Mouse (Mus musculus) intestine, embryonic 14.5 days (tissue): Measurements from ENCODE around the gene Ror2. TPM values are rescaled to one million over a fixed set of nuclear protein-coding genes. Genes with fewer than 3 reads are reported as not detected.
A peak's percentile ranks its signal among the peaks of the same experiment; 100 is the strongest.

Experiments
- ATAC-seq: fragments of 200-750 bp; cut with Nextera tagmentation; replicated peaks from 2 replicates; pipeline ENCODE4 v1.8.0; 2017; ENCODE audit warnings: low read depth, moderate number of reproducible peaks, moderate TSS enrichment, moderate library complexity; ENCODE audit not compliant: low FRiP score, low TSS enrichment
- DNase-seq: peaks from one replicate; pipeline ENCODE4 v3.0.0-alpha.2; 2018; ENCODE audit warnings: low spot score
- H3K27ac ChIP-seq: fragments of 300-500 bp; sonication (generic); 2 replicates; pipeline ENCODE4 v1.5.1; 2014; ENCODE audit warnings: low read depth, mild to moderate bottlenecking, control low read depth
- H3K27me3 ChIP-seq: fragments of 300-500 bp; sonication (generic); replicated peaks from 2 replicates; pipeline ENCODE4 v1.6.1; 2014; ENCODE audit warnings: low read length, control low read depth; ENCODE audit not compliant: control insufficient read depth, insufficient read depth
- H3K36me3 ChIP-seq: fragments of 300-500 bp; sonication (generic); 2 replicates; pipeline ENCODE4 v1.6.1; 2014; ENCODE audit warnings: low read length, control low read depth; ENCODE audit not compliant: control insufficient read depth, insufficient read depth
- H3K4me1 ChIP-seq: fragments of 300-500 bp; sonication (generic); replicated peaks from 2 replicates; pipeline ENCODE4 v1.6.1; 2014; ENCODE audit warnings: low read length, control low read depth, mixed read lengths; ENCODE audit not compliant: control insufficient read depth, insufficient read depth
- H3K4me2 ChIP-seq: fragments of 300-500 bp; sonication (generic); 2 replicates; pipeline ENCODE4 v1.6.1; 2014; ENCODE audit warnings: low read length
- H3K4me3 ChIP-seq: fragments of 300-500 bp; sonication (generic); 2 replicates; pipeline ENCODE4 v1.5.1; 2014; ENCODE audit warnings: low read depth, low read length, control low read depth, mixed read lengths
- H3K9ac ChIP-seq: fragments of 300-500 bp; sonication (generic); 2 replicates; pipeline ENCODE4 v1.6.1; 2014; ENCODE audit warnings: mild to moderate bottlenecking, low read length
- H3K9me3 ChIP-seq: fragments of 300-500 bp; sonication (generic); 2 replicates; pipeline ENCODE4 v1.6.1; 2016; ENCODE audit warnings: low read length, control low read depth; ENCODE audit not compliant: control insufficient read depth
- WGBS: fragments of 180-500 bp; shearing (Covaris S2); extraction: QIAGEN DNeasy Blood & Tissue Kit; methylation state at CpG from one replicate; pipeline ENCODE4 v1.1.7; 2014; 5-methylcytosine and 5-hydroxymethylcytosine counted together
- polyA plus RNA-seq: library from polyadenylated mRNA; unstranded; fragments of >200 nt; fragmentation: Nextera tagmentation; extraction: Ambion mirVana; gene quantifications from 2 replicates; pipeline ENCODE4 v1.2.1, GENCODE M21; 2014

Ror2 gene
- polyA plus RNA-seq, 1 experiment from 2014 or later = 18.5 TPM

GRCm38 (mm10) chr13:53201628-53202438, 84.1 kb downstream of the Ror2 start:
- Histone ChIP-seq H3K4me2 (peak overlapping the region; percentile 34), H3K9me3 (no peaks in the 10 kb centered on the region), H3K27ac (peak overlapping the region; percentile 90), H3K4me1 (peaks cover 79% of the 10 kb centered on the region), H3K4me3 (no peak overlapping the region), H3K36me3 (no peaks in the 10 kb centered on the region), H3K27me3 (no peaks in the 10 kb centered on the region), H3K9ac (peak overlapping the region; percentile 25; the same call in 1 of the 2 replicates)
- peak; percentile 80 for DNase-seq
- peak; percentile 61 for ATAC-seq
- 7% methylated on average over 18 of the region's 18 CpGs for WGBS

DNA sequence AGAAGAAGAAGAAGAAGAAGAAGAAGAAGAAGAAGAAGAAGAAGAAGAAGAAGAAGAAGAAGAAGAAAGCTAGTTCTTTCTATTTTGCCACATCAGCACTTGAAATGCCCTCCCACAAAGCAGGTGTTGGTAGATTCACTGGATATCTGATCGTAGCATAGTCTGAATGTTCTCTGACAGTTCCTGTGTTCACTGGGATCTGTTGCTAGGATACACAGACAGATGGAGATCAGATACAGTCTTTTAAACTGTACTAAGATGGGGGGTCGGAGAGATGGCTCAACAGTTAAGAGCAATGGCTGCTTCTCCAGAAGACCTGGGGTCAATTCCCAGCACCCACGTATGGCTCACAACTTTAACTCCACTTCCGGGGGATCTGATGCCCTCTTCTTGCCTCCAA, 85.8 kb downstream of the Ror2 start:
- Histone ChIP-seq H3K36me3 (no peaks in the 10 kb centered on the region), H3K4me3 (no peak overlapping the region), H3K4me2 (no peak overlapping the region), H3K9ac (no peak overlapping the region), H3K9me3 (no peaks in the 10 kb centered on the region), H3K27ac (no peak overlapping the region), H3K4me1 (peaks cover 78% of the 10 kb centered on the region), H3K27me3 (no peaks in the 10 kb centered on the region)
- WGBS = 63% methylated on average over 4 of the region's 4 CpGs
- ATAC-seq = no peak
- no peak for DNase-seq

GRCm38 (mm10) chr13:53199262-53199661, 86.7 kb downstream of the Ror2 start:
- 75% methylated on average over 7 of the region's 7 CpGs for WGBS
- no peak overlapping the region for H3K4me3 ChIP-seq
- DNase-seq = no peak
- H3K4me1 ChIP-seq = peaks cover 78% of the 10 kb centered on the region
- H3K9ac ChIP-seq = no peak overlapping the region
- no peak for ATAC-seq
- no peaks in the 10 kb centered on the region for H3K36me3 ChIP-seq
- no peaks in the 10 kb centered on the region for H3K9me3 ChIP-seq
- no peaks in the 10 kb centered on the region for H3K27me3 ChIP-seq
- H3K27ac ChIP-seq = no peak overlapping the region
- no peak overlapping the region for H3K4me2 ChIP-seq

- Histone ChIP-seq H3K4me1 (peaks cover 67% of the 10 kb centered on the region), H3K9ac (no peak overlapping the region), H3K4me3 (no peak overlapping the region), H3K9me3 (no peaks in the 10 kb centered on the region), H3K27me3 (no peaks in the 10 kb centered on the region), H3K36me3 (no peaks in the 10 kb centered on the region), H3K27ac (no peak overlapping the region), H3K4me2 (peak overlapping the region; percentile 4; the same call in 1 of the 2 replicates)
- no peak for ATAC-seq
- no peak for DNase-seq
- 40% methylated on average over 6 of the region's 7 CpGs for WGBS
These were observed 89.2 kb downstream of the Ror2 start for GRCm38 (mm10) chr13:53196690-53197089.

DNA sequence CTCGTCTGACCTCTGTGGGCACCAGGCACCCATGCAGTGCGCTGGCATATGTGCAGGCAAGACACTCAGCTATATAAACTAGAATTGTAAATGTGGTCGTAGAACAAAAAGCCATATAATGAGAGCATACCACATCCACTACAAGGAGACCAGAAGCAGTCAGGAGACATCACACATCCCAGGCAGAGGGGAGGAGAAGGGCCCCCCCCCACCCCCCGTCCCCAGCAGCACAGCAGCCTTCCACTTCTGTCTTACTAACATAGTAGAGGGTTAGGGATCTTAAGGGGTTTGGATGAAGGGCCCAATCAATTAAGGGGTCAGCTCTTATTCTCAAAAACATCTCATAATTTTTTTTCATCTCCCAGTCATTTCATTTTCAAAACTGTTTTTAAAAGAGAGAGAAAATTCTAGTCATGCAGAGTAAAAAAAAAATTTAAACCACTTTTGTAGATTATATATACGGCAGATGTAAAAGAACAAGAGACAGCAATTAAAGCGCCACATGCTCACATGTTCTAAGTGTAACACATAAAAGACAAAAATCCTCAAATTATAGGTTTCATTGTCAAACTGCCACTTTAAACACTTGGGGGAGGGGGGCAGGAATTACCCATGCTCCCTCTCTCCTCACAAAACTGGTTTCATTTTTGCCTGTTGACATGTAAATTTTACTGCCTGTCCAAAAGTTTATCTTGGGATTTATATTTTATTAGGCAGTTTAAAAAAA, 89.8 kb downstream of the Ror2 start:
- H3K4me3 ChIP-seq = no peak overlapping the region
- peaks cover 66% of the 10 kb centered on the region for H3K4me1 ChIP-seq
- H3K27ac ChIP-seq = peak overlapping the region; percentile 47; the same call in 1 of the 2 replicates
- no peaks in the 10 kb centered on the region for H3K27me3 ChIP-seq
- no peak for ATAC-seq
- WGBS = 58% methylated on average over 6 of the region's 6 CpGs
- H3K4me2 ChIP-seq = peak overlapping the region; percentile 4; the same call in 1 of the 2 replicates
- H3K9me3 ChIP-seq = no peaks in the 10 kb centered on the region
- no peak overlapping the region for H3K9ac ChIP-seq
- DNase-seq = no peak
- H3K36me3 ChIP-seq = no peaks in the 10 kb centered on the region

GRCm38 (mm10) chr13:53194306-53194705, 91.6 kb downstream of the Ror2 start:
- H3K36me3 ChIP-seq = no peaks in the 10 kb centered on the region
- no peaks in the 10 kb centered on the region for H3K27me3 ChIP-seq
- ATAC-seq (no peak), DNase-seq (no peak)
- H3K4me2 ChIP-seq = 0 out of 2 replicates have a peak overlapping the region, but pooled peaks have one; percentile 26
- no peak overlapping the region for H3K9ac ChIP-seq
- H3K9me3 ChIP-seq = no peaks in the 10 kb centered on the region
- WGBS = 77% methylated on average over 15 of the region's 15 CpGs
- no peak overlapping the region for H3K4me3 ChIP-seq
- H3K27ac ChIP-seq = peak overlapping the region; percentile 2; the same call in 1 of the 2 replicates
- H3K4me1 ChIP-seq = peaks cover 55% of the 10 kb centered on the region

DNA sequence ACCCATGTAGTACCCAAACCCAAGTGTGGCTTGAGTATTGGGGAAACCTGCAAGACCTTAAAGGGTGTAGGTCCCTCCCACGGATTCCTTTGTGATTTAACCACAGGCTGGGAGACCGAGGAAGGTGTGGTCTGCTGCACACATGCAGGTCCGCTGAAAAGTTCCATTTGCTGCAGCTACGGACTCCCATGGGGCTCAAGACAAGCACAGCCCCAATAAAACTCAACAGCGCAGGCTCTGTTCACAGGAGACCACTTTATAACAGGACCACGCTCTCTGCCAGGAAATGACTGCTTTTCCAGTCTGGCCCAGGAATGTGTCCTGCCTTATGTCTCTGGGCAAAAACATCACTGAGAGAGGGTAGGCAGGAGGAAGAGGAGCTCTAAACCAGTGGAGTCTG, 92.2 kb downstream of the Ror2 start:
- H3K27me3 ChIP-seq = no peaks in the 10 kb centered on the region
- no peak overlapping the region for H3K9ac ChIP-seq
- H3K4me2 ChIP-seq = peak overlapping the region; percentile 26; the same call in 1 of the 2 replicates
- H3K4me3 ChIP-seq = no peak overlapping the region
- no peaks in the 10 kb centered on the region for H3K9me3 ChIP-seq
- H3K36me3 ChIP-seq = no peaks in the 10 kb centered on the region
- DNase-seq (no peak), ATAC-seq (no peak; the same call in 1 of the 2 replicates)
- H3K27ac ChIP-seq = peak overlapping the region; percentile 2; the same call in 1 of the 2 replicates
- WGBS = 18% methylated on average over 6 of the region's 6 CpGs
- H3K4me1 ChIP-seq = peaks cover 60% of the 10 kb centered on the region

GRCm38 (mm10) chr13:53192286-53192685, 93.6 kb downstream of the Ror2 start:
- H3K4me2 ChIP-seq = no peak overlapping the region
- no peaks in the 10 kb centered on the region for H3K36me3 ChIP-seq
- WGBS = 80% methylated on average over 6 of the region's 6 CpGs
- H3K27ac ChIP-seq = no peak overlapping the region
- H3K9ac ChIP-seq = no peak overlapping the region
- H3K4me1 ChIP-seq = peaks cover 61% of the 10 kb centered on the region
- DNase-seq = no peak
- ATAC-seq = no peak
- no peaks in the 10 kb centered on the region for H3K9me3 ChIP-seq
- H3K4me3 ChIP-seq = no peak overlapping the region
- no peaks in the 10 kb centered on the region for H3K27me3 ChIP-seq
